ENCODE assay signal across 10 mouse cellular contexts in genomic region chr9:69301955-69302354, GRCm38 (mm10).
DNase-seq lines count a peak whose midpoint lies in the region; ATAC-seq lines count a peak whose summit lies in the region.
"Had no signal": no experiment of that assay in that cellular context is flagged by ENCODE, and none has a peak within 500 bp of the region (broad histone marks: within the 10 kb centered on the region; RNA-seq: fewer than 3 reads in every experiment).

No protein-coding gene starts in this region.

- H3K36me3 ChIP-seq in heart, embryonic 13.5 days: no peaks in the 10 kb centered on the region
- no peaks in the 10 kb centered on the region for H3K36me3 ChIP-seq in neural tube, embryonic 12.5 days
- no peaks in the 10 kb centered on the region for H3K36me3 ChIP-seq in intestine, embryonic 16.5 days (ENCODE audit: control insufficient read depth, insufficient read depth, low read length)
- H3K36me3 ChIP-seq: liver, embryonic 12.5 days had no signal

- intact Hi-C loops in heart, postnatal 14 days (cut with DNase I): no loop called here

- H3K4me1 ChIP-seq in heart, embryonic 13.5 days: peaks cover 20% of the 10 kb centered on the region
- H3K4me1 ChIP-seq in neural tube, embryonic 12.5 days: peaks cover 8% of the 10 kb centered on the region; the same call in 1 of the 2 replicates
- peaks cover 4% of the 10 kb centered on the region; the same call in 1 of the 2 replicates for H3K4me1 ChIP-seq in intestine, embryonic 16.5 days (ENCODE audit: control insufficient read depth, insufficient read depth, low read length)

- H3K4me3 ChIP-seq in heart, embryonic 13.5 days: no peak overlapping the region
- H3K4me3 ChIP-seq in neural tube, embryonic 12.5 days: no peak overlapping the region
- no peak overlapping the region for H3K4me3 ChIP-seq in intestine, embryonic 16.5 days (ENCODE audit: low read length)
- H3K4me3 ChIP-seq: erythroblast, embryonic 14.5 days; liver, embryonic 12.5 days had no signal

- H3K4me2 ChIP-seq in heart, embryonic 13.5 days: peak overlapping the region; percentile 44
- H3K4me2 ChIP-seq in neural tube, embryonic 12.5 days (replicated peaks): 0 out of 2 replicates have a peak overlapping the region, but pooled peaks have one; percentile 2
- peak overlapping the region; percentile 13; the same call in 1 of the 2 replicates for H3K4me2 ChIP-seq in intestine, embryonic 16.5 days (ENCODE audit: low read depth, low read length)
- H3K4me2 ChIP-seq: liver, embryonic 12.5 days had no signal

- no peaks in the 10 kb centered on the region for H3K27me3 ChIP-seq in heart, embryonic 13.5 days (replicated peaks)
- H3K27me3 ChIP-seq in neural tube, embryonic 12.5 days (replicated peaks): 0 out of 2 replicates have a peak, but pooled peaks cover 5% of the 10 kb centered on the region
- H3K27me3 ChIP-seq in intestine, embryonic 16.5 days (replicated peaks; ENCODE audit: control insufficient read depth, insufficient read depth, low read length): no peaks in the 10 kb centered on the region

- 33% methylated on average over 4 of the region's 4 CpGs for WGBS in heart, embryonic 13.5 days
- 10% methylated on average over 4 of the region's 4 CpGs for WGBS in neural tube, embryonic 12.5 days
- WGBS in intestine, embryonic 16.5 days: 25% methylated on average over 4 of the region's 4 CpGs

- ATAC-seq in heart, embryonic 13.5 days (ENCODE audit: extremely low read depth, insufficient number of reproducible peaks, low FRiP score, low TSS enrichment): no peak
- no peak for ATAC-seq in neural tube, embryonic 12.5 days (ENCODE audit: low FRiP score, low read depth)
- ATAC-seq in intestine, embryonic 16.5 days: no peak
- ATAC-seq: liver, embryonic 12.5 days had no signal

- peak overlapping the region; percentile 48; the same call in 1 of the 2 replicates for H3K27ac ChIP-seq in heart, embryonic 13.5 days (replicated peaks)
- H3K27ac ChIP-seq in neural tube, embryonic 12.5 days: no peak overlapping the region
- no peak overlapping the region for H3K27ac ChIP-seq in intestine, embryonic 16.5 days (ENCODE audit: low read length)
- H3K27ac ChIP-seq: liver, embryonic 12.5 days had no signal

- H3K9me3 ChIP-seq in heart, embryonic 13.5 days: no peaks in the 10 kb centered on the region
- H3K9me3 ChIP-seq in neural tube, embryonic 12.5 days: no peaks in the 10 kb centered on the region
- no peaks in the 10 kb centered on the region for H3K9me3 ChIP-seq in intestine, embryonic 16.5 days (ENCODE audit: control insufficient read depth, low read length)
- H3K9me3 ChIP-seq: liver, embryonic 12.5 days had no signal

- no peak for DNase-seq in heart, postnatal 14 days
- DNase-seq in neural tube, embryonic 10.5 days (ENCODE audit: extremely low spot score, low spot score): no peak
- DNase-seq in urinary bladder, postnatal 14 days (ENCODE audit: low spot score): no peak
- no peak for DNase-seq in testis, postnatal 10 days (ENCODE audit: low spot score)
- DNase-seq in adrenal gland, adult 2 months: no peak

- no peak overlapping the region for H3K9ac ChIP-seq in heart, embryonic 13.5 days
- H3K9ac ChIP-seq in neural tube, embryonic 12.5 days: no peak overlapping the region
- no peak overlapping the region for H3K9ac ChIP-seq in intestine, embryonic 16.5 days (ENCODE audit: low read depth, low read length)
- H3K9ac ChIP-seq: liver, embryonic 12.5 days had no signal
